Comparison of ENCODE assay signal across 7 mouse cellular contexts in genomic region chr11:113201470-113201997, GRCm38 (mm10).
DNase-seq lines count a peak whose midpoint lies in the region; ATAC-seq lines count a peak whose summit lies in the region.

No protein-coding gene starts in this region.

- peak overlapping the region; percentile 72 for H3K4me3 ChIP-seq in embryonic facial prominence, embryonic 12.5 days
- peak overlapping the region; percentile 75 for H3K4me3 ChIP-seq in limb, embryonic 12.5 days (replicated peaks)
- peak overlapping the region; percentile 81 for H3K4me3 ChIP-seq in midbrain, embryonic 13.5 days (replicated peaks)

- H3K27ac ChIP-seq in embryonic facial prominence, embryonic 12.5 days = peak overlapping the region; percentile 73
- peak overlapping the region; percentile 87 for H3K27ac ChIP-seq in limb, embryonic 12.5 days
- peak overlapping the region; percentile 82 for H3K27ac ChIP-seq in midbrain, embryonic 13.5 days

- DNase-seq in adrenal gland, postnatal 25 days = peak; percentile 77
- peak; percentile 79 to 84 for DNase-seq in heart, adult 9 months (ENCODE audit: low spot score in 2 of 2)
- DNase-seq in kidney, adult 8-10 months = peak; percentile 68 to 71
- peak; percentile 31 for DNase-seq in spleen, adult 12 weeks (ENCODE audit: low spot score)

- peaks cover 10% of the 10 kb centered on the region for H3K4me1 ChIP-seq in embryonic facial prominence, embryonic 12.5 days
- H3K4me1 ChIP-seq in limb, embryonic 12.5 days (replicated peaks) = peaks cover 42% of the 10 kb centered on the region
- peaks cover 32% of the 10 kb centered on the region for H3K4me1 ChIP-seq in midbrain, embryonic 13.5 days (replicated peaks)

- ATAC-seq in embryonic facial prominence, embryonic 12.5 days (ENCODE audit: insufficient number of reproducible peaks, insufficient read depth, low FRiP score, low TSS enrichment) = peak; percentile 74
- ATAC-seq in limb, embryonic 12.5 days (ENCODE audit: insufficient number of reproducible peaks, insufficient read depth, low FRiP score, low TSS enrichment, low read depth) = peak; percentile 80
- peak; percentile 94 for ATAC-seq in midbrain, embryonic 13.5 days

- H3K36me3 ChIP-seq in embryonic facial prominence, embryonic 12.5 days = no peaks in the 10 kb centered on the region
- no peaks in the 10 kb centered on the region for H3K36me3 ChIP-seq in limb, embryonic 12.5 days
- H3K36me3 ChIP-seq in midbrain, embryonic 13.5 days = no peaks in the 10 kb centered on the region

- under 1% methylated on average over 42 of the region's 42 CpGs for WGBS in embryonic facial prominence, embryonic 12.5 days
- under 1% methylated on average over 42 of the region's 42 CpGs for whole genome bisulfite sequencing in limb, embryonic 12.5 days
- WGBS in midbrain, embryonic 13.5 days = under 1% methylated on average over 42 of the region's 42 CpGs

- H3K9me3 ChIP-seq in embryonic facial prominence, embryonic 12.5 days = no peaks in the 10 kb centered on the region
- H3K9me3 ChIP-seq in limb, embryonic 12.5 days = no peaks in the 10 kb centered on the region
- H3K9me3 ChIP-seq in midbrain, embryonic 13.5 days = no peaks in the 10 kb centered on the region

- H3K9ac ChIP-seq in embryonic facial prominence, embryonic 12.5 days = peak overlapping the region; percentile 78
- H3K9ac ChIP-seq in limb, embryonic 12.5 days (replicated peaks) = peak overlapping the region; percentile 85
- H3K9ac ChIP-seq in midbrain, embryonic 13.5 days (replicated peaks) = peak overlapping the region; percentile 91

- H3K27me3 ChIP-seq in embryonic facial prominence, embryonic 12.5 days = peaks cover 7% of the 10 kb centered on the region; the same call in 1 of the 2 replicates
- H3K27me3 ChIP-seq in limb, embryonic 12.5 days = peaks cover 12% of the 10 kb centered on the region
- H3K27me3 ChIP-seq in midbrain, embryonic 13.5 days = peaks cover 86% of the 10 kb centered on the region

- peak overlapping the region; percentile 95 for H3K4me2 ChIP-seq in embryonic facial prominence, embryonic 12.5 days (replicated peaks)
- H3K4me2 ChIP-seq in limb, embryonic 12.5 days = peak overlapping the region; percentile 93
- H3K4me2 ChIP-seq in midbrain, embryonic 13.5 days (replicated peaks) = peak overlapping the region; percentile 92

Comparison
In these comparisons a context has a peak if more than half of its experiments do, and no peak if none do; other contexts are left out.
1. Peak in every context shown above with its lines: DNase-seq, ATAC-seq, H3K4me3 ChIP-seq and H3K27ac ChIP-seq.
2. DNase-seq: peak in every context shown above with its lines; median percentile 82 in heart, adult 9 months; 77 in adrenal gland, postnatal 25 days; 70 in kidney, adult 8-10 months; 31 in spleen, adult 12 weeks.